Mouse (Mus musculus) erythroblast, embryonic 14.5 days (primary cell): Measurements from ENCODE around the gene Ergic1.

ENCODE experiments used
- GATA1 ChIP-seq: IDR thresholded peaks from 2 replicates; pipeline ENCODE4 v1.6.1; 2012; ENCODE audit warnings: low read length, inconsistent platforms, mixed read lengths
- TAL1 ChIP-seq: IDR thresholded peaks from 3 replicates; pipeline ENCODE4 v1.6.1; 2012; ENCODE audit warnings: low read length, inconsistent platforms, mixed read lengths

GRCm38 (mm10) chr17:26583606-26584005, 22.3 kb downstream of the Ergic1 start:
- TF ChIP-seq TAL1 (no peak), GATA1 (no peak)
